In genomic region chr9:54538684-54539083, GRCm38 (mm10) we compare ENCODE assay signal across 28 mouse cellular contexts. TPM values are rescaled to one million over a fixed set of nuclear protein-coding genes. Genes with fewer than 3 reads are reported as not detected.
"Had no signal": no experiment of that assay in that cellular context is flagged by ENCODE, and none has a peak within 500 bp of the region (broad histone marks: within the 10 kb centered on the region; RNA-seq: fewer than 3 reads in every experiment).

Gene Sh2d7 (plus strand): TSS chr9:54538984.

- H3K27me3 ChIP-seq: liver, embryonic 13.5 days had no signal

- H3K9me3 ChIP-seq: liver, embryonic 13.5 days had no signal

- H3K9ac ChIP-seq: liver, embryonic 13.5 days had no signal

- H3K4me2 ChIP-seq: liver, embryonic 13.5 days; midbrain, embryonic 11.5 days had no signal

- H3K36me3 ChIP-seq: liver, embryonic 13.5 days had no signal

- H3K4me1 ChIP-seq: liver, embryonic 13.5 days had no signal

- H3K27ac ChIP-seq: left cerebral cortex, adult 2 months; liver, embryonic 13.5 days had no signal

- DNase-seq: kidney, adult 9 months; kidney, postnatal 14 days; kidney, postnatal 4 days; layer of hippocampus, adult 9-11 months; layer of hippocampus, postnatal 36 days; liver, embryonic 13.5 days; lung, adult 2 months; lung, postnatal 14 days; lung, postnatal 4 days; midbrain, embryonic 14.5 days; thymus, postnatal 25 days had no signal

- H3K4me3 ChIP-seq: left cerebral cortex, adult 2 months; liver, embryonic 13.5 days had no signal

RNA-seq across cellular contexts. Expression of gene Sh2d7, which starts in this region (rescaled TPM):
- total RNA-seq: left cerebral cortex, postnatal 10 days; left cerebral cortex, postnatal 36 days; liver, adult 2 months; megakaryocyte progenitor cell, adult 5-6 weeks; megakaryocyte-erythroid progenitor cell, adult 5-6 weeks; midbrain, postnatal 0 days had no signal
- polyA plus RNA-seq: kidney, embryonic 16.5 days; limb, embryonic 11.5 days; limb, embryonic 14.5 days; liver, adult 2 months; liver, embryonic 13.5 days; liver, embryonic 16.5 days; lung, embryonic 16.5 days; midbrain, embryonic 11.5 days; midbrain, embryonic 14.5 days; neural tube, embryonic 11.5 days; neural tube, embryonic 14.5 days; spleen, adult 2 months; stomach, embryonic 16.5 days had no signal
